In the genomic region with DNA sequence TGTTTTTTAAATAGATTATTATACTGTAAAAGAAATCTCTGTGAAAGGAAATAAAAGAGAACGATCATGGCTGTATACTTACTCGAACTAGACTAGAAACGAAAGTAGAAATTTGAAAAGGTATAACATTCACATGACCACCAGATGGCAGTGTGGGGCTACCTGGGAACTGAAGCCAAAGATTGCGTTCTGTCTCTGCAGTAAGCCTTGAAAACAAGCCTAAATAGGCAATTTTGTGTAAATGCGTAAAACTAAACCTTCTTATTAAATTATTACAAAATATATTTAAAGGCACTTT, we compare ENCODE assay signal across 8 mouse cellular contexts. TPM values are rescaled to one million over a fixed set of nuclear protein-coding genes. Genes with fewer than 3 reads are reported as not detected.
DNase-seq lines count a peak whose midpoint lies in the region; ATAC-seq lines count a peak whose summit lies in the region.

No protein-coding gene starts in this region.

- ATAC-seq in neutrophil, adult 5-6 weeks (ENCODE audit: extremely low read depth, insufficient number of reproducible peaks, low FRiP score, poor library complexity, severe bottlenecking) = peak; percentile 74; the same call in 1 of the 2 replicates

- no peaks in the 10 kb centered on the region for H3K9me3 ChIP-seq in forebrain, embryonic 10.5 days

- no peaks in the 10 kb centered on the region for H3K36me3 ChIP-seq in forebrain, embryonic 10.5 days (replicated peaks)

- H3K27me3 ChIP-seq in forebrain, embryonic 10.5 days (ENCODE audit: poor library complexity, severe bottlenecking) = no peaks in the 10 kb centered on the region

- DNase-seq in CD8-positive naive resting alpha-beta T cell, adult 2 months (ENCODE audit: low read depth in 2 of 2, low spot score in 2 of 2) = peak; percentile 48 to 74
- peak; percentile 52 for DNase-seq in brain, embryonic 18.5 days (ENCODE audit: low read depth, low spot score)
- DNase-seq in forebrain, embryonic 10.5 days (ENCODE audit: extremely low spot score, low spot score) = peak; percentile 38
- peak; percentile 74 to 82 for DNase-seq in heart, postnatal 10 days
- peak; percentile 60 to 79 for DNase-seq in kidney, postnatal 36 days
- DNase-seq in lung, adult 18-20 months = peak; percentile 46 to 65
- peak; percentile 82 for DNase-seq in thymus, postnatal 0 days (ENCODE audit: low spot score)

- WGBS in forebrain, embryonic 10.5 days = 36% methylated on average over 5 of the region's 5 CpGs

- H3K27ac ChIP-seq in forebrain, embryonic 10.5 days = peak overlapping the region; percentile 60; the same call in 1 of the 2 replicates

- peaks cover 9% of the 10 kb centered on the region for H3K4me1 ChIP-seq in forebrain, embryonic 10.5 days

- peak overlapping the region; percentile 22 for H3K4me3 ChIP-seq in forebrain, embryonic 10.5 days

- intact Hi-C loops in heart, postnatal 10 days (cut with DNase I) = no loop called here

RNA-seq across cellular contexts. Expression of a gene that starts 38.5 kb away (rescaled TPM):
- polyA plus RNA-seq in forebrain, embryonic 10.5 days (2016; fragmentation: Nextera tagmentation; extraction: Ambion mirVana) = 0.15 and 0.44 TPM in 2 replicates
- total RNA-seq in heart, postnatal 10 days (2021) = under 1 TPM; 0.41 to 0.47 TPM
- total RNA-seq in neutrophil, adult 5-6 weeks (2017) = 4.2 and 5.4 TPM in 2 replicates
- polyA plus RNA-seq in thymus, postnatal 0 days (2015; fragmentation: Nextera tagmentation; extraction: Ambion mirVana) = 401 and 414 TPM in 2 replicates

RNA-seq across cellular contexts. Expression of a gene that starts 51.2 kb away (rescaled TPM):
- polyA plus RNA-seq in forebrain, embryonic 10.5 days (2016; fragmentation: Nextera tagmentation; extraction: Ambion mirVana) = not detected in 2 replicates
- total RNA-seq in heart, postnatal 10 days (2021) = not detected
- total RNA-seq in neutrophil, adult 5-6 weeks (2017) = not detected in 2 replicates
- 0.06 TPM in 1 of 2 replicates, not detected in the other for polyA plus RNA-seq in thymus, postnatal 0 days (2015; fragmentation: Nextera tagmentation; extraction: Ambion mirVana)

Comparison
In these comparisons a context has a peak if more than half of its experiments do, and no peak if none do; other contexts are left out.
1. Peak in every context shown above with its lines: DNase-seq, ATAC-seq, H3K4me3 ChIP-seq and H3K27ac ChIP-seq.